Mouse (Mus musculus): Measurements from ENCODE around the gene Ikzf4. TPM values are rescaled to one million over a fixed set of nuclear protein-coding genes. Genes with fewer than 3 reads are reported as not detected.
A peak's percentile ranks its signal among the peaks of the same experiment; 100 is the strongest.

Ikzf4 gene
- total RNA-seq, 2 experiments from 2014 or later, result 3.8 to 4.1 TPM

DNA sequence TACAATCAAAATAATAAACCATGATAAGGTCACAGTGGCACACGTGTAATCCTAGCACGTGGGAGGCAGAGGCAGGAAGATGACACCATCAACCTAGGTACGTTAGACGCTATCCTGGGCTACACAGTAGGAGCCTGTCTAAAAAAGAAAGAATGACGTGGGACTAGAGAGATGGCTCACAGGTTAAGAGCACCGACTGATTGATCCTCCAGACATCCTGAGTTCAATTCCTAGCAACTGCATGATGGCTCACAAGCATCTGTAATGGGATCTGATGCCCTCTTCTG lies 32.7 kb downstream of the Ikzf4 start:
- DNase-seq (ENCODE audit: low spot score in 2 of 2), result no peak

DNA sequence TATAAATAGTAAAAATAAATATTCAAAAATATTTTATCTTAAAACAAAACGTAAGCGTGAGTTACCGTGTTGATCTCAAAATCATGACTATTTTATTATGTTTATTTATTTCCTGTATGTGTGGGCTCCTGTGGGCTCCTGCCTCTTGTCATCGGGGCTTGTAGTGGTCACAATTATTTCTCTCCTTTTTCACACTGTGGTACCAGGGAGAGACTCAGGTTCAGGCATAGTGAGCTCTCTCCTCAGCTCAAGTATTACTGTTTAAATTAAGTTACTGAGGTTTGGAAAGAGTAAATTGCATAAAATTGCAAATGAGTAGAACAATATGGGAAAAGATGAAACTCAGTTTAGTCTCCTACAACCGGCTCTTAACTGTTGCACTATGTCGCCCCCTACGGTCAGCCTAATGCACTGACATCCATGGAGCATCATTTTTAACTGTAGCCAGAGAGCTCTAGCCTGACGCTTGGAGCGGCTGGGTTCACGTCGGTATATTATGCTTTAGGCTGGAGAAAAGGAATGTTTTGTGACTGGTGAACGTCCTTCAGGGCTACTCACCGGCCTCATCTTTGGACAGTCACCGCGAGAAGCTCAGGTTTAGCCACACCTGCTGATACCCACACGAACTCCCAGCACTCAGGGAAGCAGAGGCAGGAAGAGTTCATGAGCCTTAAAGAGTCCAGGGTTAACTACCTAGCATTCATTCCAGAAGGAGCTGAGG lies 33.2 kb downstream of the Ikzf4 start:
- DNase-seq (ENCODE audit: low spot score in 2 of 2), result peak; percentile 41 to 63

DNA sequence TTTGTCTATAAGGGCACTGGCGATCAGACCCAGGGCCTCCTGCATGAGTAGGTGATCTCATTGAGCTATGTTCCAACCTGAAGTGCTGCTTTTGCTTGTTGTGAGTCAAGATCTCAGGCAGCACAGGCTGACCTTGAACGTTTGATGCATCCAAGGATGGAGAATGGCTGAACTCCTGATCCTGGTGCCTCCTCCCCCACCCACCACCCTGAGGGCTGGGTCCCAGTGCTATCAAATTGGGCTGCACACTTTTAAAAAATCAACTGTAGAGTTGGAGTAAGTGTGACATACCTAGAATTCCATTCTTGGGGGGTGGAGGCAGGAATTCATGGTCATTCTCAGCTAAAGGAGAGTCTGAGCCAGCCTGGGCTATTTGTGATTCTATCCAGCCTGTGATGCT lies 39.3 kb downstream of the Ikzf4 start:
- no peak for DNase-seq (ENCODE audit: low spot score in 2 of 2)

DNA sequence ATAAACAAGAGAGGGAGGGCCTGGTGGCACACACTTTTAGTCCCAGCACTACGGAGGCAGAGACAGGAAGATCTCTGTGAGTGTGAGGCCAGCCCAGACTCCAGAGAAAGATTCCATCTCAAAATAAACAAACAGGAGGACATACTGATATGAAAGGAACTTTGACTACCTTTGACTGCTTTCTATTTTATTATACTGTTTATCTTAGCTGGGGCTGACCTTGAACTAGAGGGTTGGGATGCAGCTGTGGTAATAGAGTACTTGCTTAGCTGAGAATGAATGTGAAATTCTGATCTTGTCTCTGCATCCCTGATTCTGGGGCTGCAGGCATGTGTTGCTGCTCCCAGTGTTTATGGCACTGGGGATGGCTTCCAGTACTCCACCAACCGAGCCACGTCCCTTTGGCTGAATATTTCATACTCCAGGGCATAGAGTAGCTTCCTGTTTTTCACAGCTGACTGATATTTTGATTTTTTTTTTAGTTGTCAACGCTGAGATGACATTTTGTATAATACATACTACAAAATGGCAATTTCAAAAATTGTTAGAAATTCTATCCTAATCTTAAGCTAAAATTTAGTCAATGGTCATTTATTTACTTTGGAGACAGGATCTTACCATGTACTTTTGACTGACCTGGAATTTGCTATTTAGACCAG lies 43.2 kb downstream of the Ikzf4 start:
- DNase-seq (ENCODE audit: low spot score in 2 of 2), result no peak

DNA sequence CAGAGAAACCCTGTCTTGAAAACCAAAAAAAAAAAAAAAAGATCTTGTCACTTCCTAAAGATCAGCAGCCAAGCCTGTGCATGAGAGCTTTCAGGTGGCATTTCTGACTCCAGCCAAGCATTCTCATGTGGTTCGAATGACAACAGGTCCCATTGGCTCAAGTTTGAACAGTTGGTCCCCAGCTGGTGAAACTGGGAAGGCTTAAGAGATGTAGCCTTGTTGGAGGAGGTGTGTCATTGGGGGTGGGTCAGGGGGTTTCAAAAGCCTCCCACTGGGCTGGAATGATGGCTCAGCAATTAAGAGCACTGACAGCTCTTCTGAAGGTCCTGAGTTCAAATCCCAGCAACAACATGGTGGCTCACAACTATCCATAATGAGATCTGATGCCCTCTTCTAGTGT lies 44.3 kb downstream of the Ikzf4 start:
- DNase-seq (ENCODE audit: low spot score in 2 of 2), result no peak

DNA sequence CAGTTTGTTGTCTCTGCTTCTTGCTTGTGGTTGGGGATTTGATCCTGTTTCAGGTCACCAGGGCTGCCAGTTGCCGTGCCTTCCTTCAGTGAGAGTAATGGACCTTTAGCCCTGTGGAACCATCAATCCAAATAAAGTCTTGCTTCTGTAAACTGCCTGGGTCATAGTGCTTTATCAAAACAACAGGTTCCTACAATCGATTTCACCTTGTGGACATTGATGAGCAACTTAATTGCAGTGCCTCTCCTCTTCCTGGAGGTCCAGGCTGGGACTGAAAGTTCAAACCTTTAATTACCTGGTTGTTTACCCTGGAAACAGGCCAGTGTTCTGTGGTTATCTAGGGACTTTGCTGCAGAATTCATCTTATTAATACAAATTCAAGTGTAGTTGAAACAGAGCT lies 47.3 kb downstream of the Ikzf4 start:
- no peak for DNase-seq (ENCODE audit: low spot score in 2 of 2)

DNA sequence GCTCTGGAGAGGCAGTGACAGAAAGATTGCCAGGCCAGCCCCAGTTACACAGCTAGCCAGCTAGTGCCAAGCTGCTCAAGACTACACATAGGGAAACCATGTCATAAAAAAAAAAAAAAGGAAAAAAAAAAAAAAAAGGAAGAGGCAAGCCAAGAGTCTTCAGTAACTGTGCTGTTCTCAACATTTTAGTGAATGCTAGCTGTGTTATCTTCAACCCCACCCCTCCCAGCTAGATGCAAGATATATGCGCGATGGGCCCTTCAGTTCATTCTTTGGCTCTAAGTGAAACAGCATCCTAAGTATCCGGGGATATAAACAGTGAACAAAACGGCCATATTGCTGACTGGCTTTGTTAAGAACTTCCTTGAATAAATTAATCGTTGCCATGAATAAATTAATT lies 53.0 kb downstream of the Ikzf4 start:
- no peak for DNase-seq (ENCODE audit: low spot score in 2 of 2)

DNA sequence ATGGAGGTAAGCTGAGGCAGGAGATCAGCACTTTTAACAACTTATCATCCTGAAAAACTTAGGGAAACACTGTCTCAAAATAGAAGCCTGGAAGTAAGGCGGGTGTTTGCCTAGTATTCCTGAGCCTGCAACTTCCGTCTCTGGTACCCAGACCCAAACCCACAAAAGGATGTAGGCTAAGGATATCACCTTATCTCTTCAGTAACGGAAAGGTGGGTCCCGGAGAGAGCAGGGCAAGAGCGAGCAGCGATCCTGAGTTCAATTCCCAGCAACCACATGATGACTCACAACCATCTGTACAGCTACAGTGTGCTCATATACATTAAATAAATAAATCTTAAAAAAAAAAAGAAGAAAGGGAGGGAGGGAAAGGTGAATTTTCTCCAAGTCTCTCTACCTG lies 54.4 kb downstream of the Ikzf4 start:
- no peak for DNase-seq (ENCODE audit: low spot score in 2 of 2)

DNA sequence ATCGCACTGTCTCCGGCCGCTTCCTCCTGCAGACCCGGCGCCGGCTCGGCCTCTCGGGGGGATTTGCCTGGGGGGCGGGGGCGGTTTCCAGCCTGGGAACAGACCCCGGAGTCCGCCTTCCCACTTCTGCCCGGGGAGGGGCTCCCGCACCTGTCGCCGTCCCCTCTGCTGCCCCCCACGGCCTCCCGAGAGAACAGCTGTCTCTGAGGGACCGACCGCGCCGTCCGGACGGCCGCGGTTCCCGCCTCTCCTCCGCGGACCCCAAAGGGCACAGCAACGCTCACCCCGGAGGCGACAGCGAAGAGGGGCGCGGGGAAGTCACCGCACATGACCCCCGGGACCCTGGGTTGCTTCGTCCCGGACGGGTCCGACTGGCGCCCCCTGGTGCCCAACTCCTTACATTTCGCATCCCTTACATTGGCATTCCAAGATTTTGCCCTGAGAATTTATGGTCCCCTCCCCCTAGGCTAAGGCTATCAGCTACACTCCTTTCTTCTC lies 55.5 kb downstream of the Ikzf4 start:
- DNase-seq (ENCODE audit: low spot score in 2 of 2), result peak; percentile 33 to 52

DNA sequence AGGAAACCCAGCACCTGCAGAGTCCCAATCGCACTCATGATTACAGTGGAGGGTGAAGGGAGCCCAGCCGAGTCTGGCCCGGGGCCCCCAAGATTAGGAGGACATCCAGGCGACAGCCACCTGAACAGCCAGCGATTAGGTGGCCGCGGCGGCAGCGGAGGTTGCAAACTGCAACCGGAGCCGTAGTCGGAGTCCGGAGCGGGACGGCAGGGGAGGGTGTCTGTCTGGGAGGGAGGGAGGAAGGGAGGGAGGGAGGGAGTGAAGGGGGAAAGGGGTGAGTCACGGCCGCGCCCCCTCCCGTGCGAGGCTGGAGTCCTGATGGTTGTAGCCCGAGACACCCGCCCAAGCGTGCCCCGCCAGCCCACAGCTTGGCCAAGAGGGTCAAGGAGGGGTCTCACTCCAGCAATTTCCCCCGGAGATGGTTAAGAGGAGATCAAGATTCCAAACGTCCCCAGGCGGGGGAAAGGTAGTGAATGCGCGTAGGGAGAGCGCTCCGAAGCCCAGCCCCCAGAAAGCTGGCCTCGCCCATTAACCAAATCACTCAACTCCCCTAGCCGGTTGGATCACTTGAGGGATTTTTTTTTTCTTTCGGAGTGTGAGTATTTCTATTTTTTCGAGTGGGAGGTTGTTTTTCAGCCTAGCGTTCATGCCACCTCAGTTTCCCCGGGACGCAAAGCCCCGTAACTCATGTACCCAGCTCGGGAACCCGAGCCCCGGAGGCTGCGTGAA lies 56.2 kb downstream of the Ikzf4 start, which contains the start of gene Erbb3:
Gene Erbb3, minus strand, starts transcription at position 189 of the 729 bp plus-strand sequence.
- peak; percentile 20 to 23 for DNase-seq (ENCODE audit: low spot score in 2 of 2)

DNA sequence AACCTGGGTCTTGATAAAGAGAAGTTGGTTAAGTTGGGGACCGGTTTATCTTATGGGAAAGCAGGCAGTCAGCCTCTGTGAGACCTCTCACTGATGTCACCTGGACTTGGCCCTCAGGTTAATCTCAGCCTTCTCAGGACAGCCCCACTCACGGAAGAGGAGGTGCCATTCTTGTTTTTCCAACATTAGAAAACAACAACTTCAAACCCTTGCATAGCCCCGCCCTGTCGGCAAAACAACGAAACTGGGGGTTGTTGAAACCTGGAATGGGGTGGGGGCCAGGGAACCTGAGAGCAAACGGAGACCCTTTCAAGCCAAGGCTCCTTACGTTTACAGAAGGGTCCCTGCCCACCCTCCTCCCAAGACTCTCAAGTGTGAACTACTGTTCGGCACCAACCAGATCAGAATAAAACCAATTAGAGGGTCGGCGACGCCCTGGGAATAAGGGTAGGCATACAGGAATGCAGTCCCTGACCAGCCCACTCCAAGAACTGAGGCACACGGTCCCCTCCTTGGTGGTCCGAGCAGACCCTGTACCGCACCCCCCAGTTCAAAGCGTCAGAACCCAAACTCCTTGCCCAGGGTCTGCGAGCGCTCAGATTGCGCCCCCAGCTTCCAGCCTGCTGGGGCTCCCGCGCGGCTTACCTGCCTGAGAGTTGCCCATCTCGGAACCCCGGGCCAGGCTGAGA lies 56.9 kb downstream of the Ikzf4 start:
- no peak for DNase-seq (ENCODE audit: low spot score in 2 of 2)

DNA sequence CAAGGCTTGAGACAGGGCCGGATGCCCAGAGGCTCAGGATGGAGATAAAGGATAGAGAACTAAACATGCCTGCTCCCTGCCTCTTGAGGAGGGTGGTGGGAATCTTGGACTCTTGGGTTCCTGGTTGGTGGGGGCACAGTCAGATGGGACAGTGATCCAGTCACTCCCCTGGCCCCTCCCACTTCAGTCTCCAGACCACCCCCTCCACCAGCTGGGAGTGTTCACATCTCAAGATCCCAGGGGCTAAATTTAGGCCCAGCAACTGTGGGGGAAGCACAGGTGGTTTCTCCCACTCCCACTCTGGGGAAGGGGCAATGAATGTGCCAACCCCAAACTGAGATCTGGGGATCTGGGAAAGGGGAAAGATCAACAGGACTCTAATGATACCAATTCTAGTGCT lies 57.7 kb downstream of the Ikzf4 start:
- no peak for DNase-seq (ENCODE audit: low spot score in 2 of 2)

DNA sequence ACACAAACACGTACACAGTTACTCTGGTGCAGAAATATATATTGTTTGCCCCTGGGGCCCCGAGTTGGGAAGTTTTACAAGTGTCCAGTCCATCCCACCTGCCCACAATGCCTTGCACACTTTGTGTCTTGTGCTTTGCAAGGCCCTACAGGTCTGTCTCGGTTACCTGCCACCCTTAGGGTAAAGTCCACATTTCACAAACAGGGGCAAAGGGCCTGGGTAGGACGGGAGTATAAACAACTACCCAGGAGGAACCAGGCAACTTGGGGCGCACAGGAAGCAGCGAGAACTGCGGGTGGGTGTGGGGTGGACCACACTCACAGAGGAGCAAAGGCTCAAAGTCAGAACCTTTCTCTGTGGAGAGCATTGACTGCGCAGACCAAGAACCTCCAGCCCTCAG lies 58.1 kb downstream of the Ikzf4 start:
- no peak for DNase-seq (ENCODE audit: low spot score in 2 of 2)

DNA sequence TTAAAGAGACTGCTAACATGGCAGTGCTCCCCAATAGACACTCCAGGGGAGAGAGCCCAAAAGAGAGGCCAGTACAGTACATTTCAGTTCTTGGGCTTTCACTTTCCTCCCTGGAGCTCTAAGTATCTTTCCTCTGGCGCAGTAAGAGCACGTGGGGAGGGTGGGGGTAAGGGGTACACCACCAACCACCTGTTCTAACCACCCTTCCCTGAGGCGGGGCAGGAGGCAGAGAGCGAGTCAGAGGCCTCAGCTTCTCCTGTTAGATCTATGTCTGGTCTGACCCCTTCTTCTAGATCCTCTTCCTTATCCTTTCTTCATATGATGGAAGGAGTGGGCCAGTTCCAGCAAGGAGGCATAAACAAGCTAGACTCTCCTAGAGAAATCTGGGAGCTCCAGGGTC lies 58.7 kb downstream of the Ikzf4 start:
- DNase-seq (ENCODE audit: low spot score in 2 of 2), result no peak

DNA sequence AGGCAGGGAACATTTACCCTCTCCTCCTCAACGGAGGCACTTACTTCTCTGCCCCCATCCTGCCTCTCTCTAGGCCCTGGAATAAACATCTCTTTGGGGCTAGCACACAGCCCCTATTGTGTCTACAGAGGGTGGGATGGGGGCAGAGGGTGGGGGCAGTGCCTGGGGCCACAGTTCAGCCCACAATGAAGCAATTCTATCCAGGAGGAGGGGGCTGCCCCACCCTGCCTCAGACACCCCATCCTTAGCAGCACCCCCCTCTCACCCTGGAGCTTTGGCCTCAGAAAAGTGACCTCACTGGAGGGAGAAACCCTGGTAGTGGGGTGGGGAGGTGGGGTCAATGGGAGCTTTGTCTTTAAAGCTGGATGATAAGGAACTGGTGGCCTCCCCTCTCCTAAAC lies 59.2 kb downstream of the Ikzf4 start:
- no peak for DNase-seq (ENCODE audit: low spot score in 2 of 2)

DNA sequence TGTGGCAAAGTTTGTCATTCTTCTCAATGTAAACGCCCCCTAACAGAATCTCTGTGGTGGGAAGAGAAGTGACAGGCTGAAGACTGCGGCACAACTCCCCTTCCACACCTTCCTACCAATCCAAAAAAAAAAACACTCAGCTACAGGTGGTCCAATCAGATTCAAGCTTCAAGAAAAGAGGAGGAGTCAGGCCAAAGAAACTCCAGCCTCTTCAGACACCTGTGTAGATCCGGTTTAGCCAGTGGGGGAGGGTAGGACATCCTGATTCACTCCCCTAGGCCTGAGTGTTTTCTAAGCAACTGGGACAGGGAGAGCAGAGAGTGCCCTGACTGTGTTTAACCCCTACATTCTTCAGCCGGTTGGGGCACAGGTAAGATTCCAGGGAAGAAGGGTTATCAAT lies 61.4 kb downstream of the Ikzf4 start:
- DNase-seq (ENCODE audit: low spot score in 2 of 2), result no peak

DNA sequence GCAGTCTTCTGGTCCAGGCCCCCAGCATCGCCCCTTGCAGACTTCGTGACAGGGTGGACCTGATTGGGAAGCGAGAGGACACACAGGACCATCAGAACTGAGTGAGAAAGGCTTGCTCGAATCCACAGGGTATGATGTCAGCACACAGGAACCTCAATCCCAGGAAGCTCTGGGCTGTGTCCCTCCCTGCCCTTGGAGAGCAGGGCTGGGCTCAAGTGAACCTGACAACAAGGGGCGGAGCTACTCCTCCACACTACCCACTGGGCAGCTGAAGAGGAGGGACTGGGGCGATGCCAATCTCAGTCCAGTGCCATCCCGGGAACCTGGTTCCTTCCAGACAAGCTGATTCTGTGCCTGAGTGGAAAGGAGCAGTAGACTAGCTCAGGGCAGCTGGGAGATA lies 62.1 kb downstream of the Ikzf4 start:
- peak in 1 of 2 experiments; percentile 27 for DNase-seq (ENCODE audit: low spot score in 2 of 2)

Small RNA genes lying within 50 kb of the gene (microRNA-seq; reads per million reads assigned to microRNA genes)
- not detected for gene Mir6917

Other genes with a start within 250 kb of the Ikzf4 start
- 10 to 100 TPM in 1 of 2 experiments, 1 to 10 TPM in 1; 5.7 to 13.2 TPM for gene Slc39a5, start 244.8 kb downstream of the Ikzf4 start, total RNA-seq (2021)
- gene Nabp2, start 234.5 kb downstream of the Ikzf4 start, total RNA-seq (2021), result 10 to 100 TPM; 69.5 to 72.7 TPM
- gene Rnf41, start 234.3 kb downstream of the Ikzf4 start, total RNA-seq (2021), result 10 to 100 TPM; 49.9 to 50.9 TPM
- 100 to 1,000 TPM; 138 to 157 TPM for gene Smarcc2, start 186.7 kb downstream of the Ikzf4 start, total RNA-seq (2021)
- 100 to 1,000 TPM; 703 to 716 TPM for gene Myl6, start 151.8 kb downstream of the Ikzf4 start, total RNA-seq (2021)
- gene Myl6b, start 147.3 kb downstream of the Ikzf4 start, total RNA-seq (2021), result 1 to 10 TPM; 6.8 to 8.2 TPM
- gene Esyt1, start 120.1 kb downstream of the Ikzf4 start, total RNA-seq (2021), result 10 to 100 TPM; 30.3 to 34.5 TPM
- 10 to 100 TPM; 10.9 to 11.0 TPM for gene Zc3h10, start 98.2 kb downstream of the Ikzf4 start, total RNA-seq (2021)
- gene Rpl41, start 96.7 kb downstream of the Ikzf4 start, total RNA-seq (2021), result 1,000 to 10,000 TPM; 3,532 to 3,650 TPM
- 100 to 1,000 TPM; 112 to 119 TPM for gene Pa2g4, start 80.0 kb downstream of the Ikzf4 start, total RNA-seq (2021)
- gene Erbb3, start 56.3 kb downstream of the Ikzf4 start, total RNA-seq (2021), result 10 to 100 TPM in 1 of 2 experiments, 1 to 10 TPM in 1; 8.9 to 10.9 TPM
- 100 to 1,000 TPM; 935 to 938 TPM for gene Rps26, start 19.2 kb downstream of the Ikzf4 start, total RNA-seq (2021)
- gene Suox, start 28.1 kb upstream of the Ikzf4 start, total RNA-seq (2021), result 10 to 100 TPM; 18.7 to 22.7 TPM
- gene Rab5b, start 50.3 kb upstream of the Ikzf4 start, total RNA-seq (2021), result 100 to 1,000 TPM; 113 to 115 TPM
- gene Pmel, start 58.2 kb upstream of the Ikzf4 start, total RNA-seq (2021), result 1 to 10 TPM; 2.0 to 2.6 TPM
- gene Cdk2, start 59.0 kb upstream of the Ikzf4 start, total RNA-seq (2021), result 10 to 100 TPM; 46.8 to 50.3 TPM
- 10 to 100 TPM; 10.9 to 11.8 TPM for gene Dgka, start 98.9 kb upstream of the Ikzf4 start, total RNA-seq (2021)
- gene Pym1, start 101.9 kb upstream of the Ikzf4 start, total RNA-seq (2021), result 10 to 100 TPM; 39.7 to 40.1 TPM
- gene Mmp19, start 144.9 kb upstream of the Ikzf4 start, total RNA-seq (2021), result 10 to 100 TPM; 23.8 to 29.2 TPM
- gene Dnajc14, start 158.1 kb upstream of the Ikzf4 start, total RNA-seq (2021), result 10 to 100 TPM; 76.6 to 80.8 TPM
- 10 to 100 TPM; 18.0 to 19.5 TPM for gene Tmem198b, start 158.4 kb upstream of the Ikzf4 start, total RNA-seq (2021)
- gene Sarnp, start 171.3 kb upstream of the Ikzf4 start, total RNA-seq (2021), result 10 to 100 TPM; 52.2 to 64.4 TPM
- gene Ormdl2, start 175.7 kb upstream of the Ikzf4 start, total RNA-seq (2021), result 10 to 100 TPM; 31.6 to 32.4 TPM
- gene Gdf11, start 245.7 kb upstream of the Ikzf4 start, total RNA-seq (2021), result 1 to 10 TPM; 5.1 to 8.9 TPM